Mouse (Mus musculus): Measurements from ENCODE around the gene Wdr59. TPM values are rescaled to one million over a fixed set of nuclear protein-coding genes. Genes with fewer than 3 reads are reported as not detected.

The Wdr59 gene
- polyA plus RNA-seq, 1 experiment from 2014 or later, result 16.4 TPM

DNA sequence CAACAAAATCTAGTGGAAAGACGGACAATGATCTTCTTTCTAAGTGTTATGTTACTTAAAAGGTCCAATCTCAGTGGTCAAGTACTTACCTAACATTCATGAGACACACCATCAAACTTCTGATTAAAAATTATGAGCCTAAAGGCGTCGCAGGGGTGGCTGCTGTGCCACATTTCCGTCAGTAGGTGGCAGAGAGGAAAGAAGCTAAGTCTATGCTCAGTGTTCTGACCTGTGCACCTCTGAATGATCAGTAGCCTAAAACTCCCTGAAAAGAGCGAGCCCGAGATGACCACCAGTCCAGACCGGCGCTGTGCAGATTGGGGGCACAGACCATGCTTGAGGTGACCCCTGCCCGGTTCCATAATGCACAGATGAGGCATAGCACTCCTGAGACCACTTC is 103.3 kb downstream of the Wdr59 start:
- DNase-seq (ENCODE audit: low read depth, low spot score) (no peak), ATAC-seq (no peak)
- in situ Hi-C loops (cut with MboI; ENCODE audit: low pct_unique_long_range_greater_than_20kb), result no loop called here

GRCm38 (mm10) chr8:111417222-111417621 is 104.7 kb downstream of the Wdr59 start:
- POLR2A ChIA-PET, result no interaction called here
- in situ Hi-C loops (cut with MboI; ENCODE audit: low pct_unique_long_range_greater_than_20kb), result no loop called here
- no peak for ATAC-seq
- CTCF ChIA-PET, result interaction anchor here (0.9 to 3.0 kb wide), 4 partner anchors 12 to 53 kb away, joined by 3 to 15 read pairs (median 6); no protein-coding TSS in a partner anchor
- no peak for DNase-seq (ENCODE audit: low read depth, low spot score)
- peaks cover 12% of the 10 kb centered on the region for H3K27me3 ChIP-seq
- TF ChIP-seq CTCF (IDR thresholded peaks at IDR 0.05), result no peak

More for the DNA sequence above, 103.3 kb downstream of the Wdr59 start:
- peak; percentile 92 for TF ChIP-seq CTCF (IDR thresholded peaks at IDR 0.05)
- H3K27me3 ChIP-seq, result peaks cover 6% of the 10 kb centered on the region
- POLR2A ChIA-PET, result interaction anchor here (0.6 kb wide), 1 partner anchor 21 kb away, joined by 3 read pairs; no protein-coding TSS in a partner anchor
- CTCF ChIA-PET, result interaction anchor here (1.9 to 3.0 kb wide), 4 partner anchors 10 to 76 kb away, joined by 7 to 15 read pairs (median 8); no protein-coding TSS in a partner anchor

DNA sequence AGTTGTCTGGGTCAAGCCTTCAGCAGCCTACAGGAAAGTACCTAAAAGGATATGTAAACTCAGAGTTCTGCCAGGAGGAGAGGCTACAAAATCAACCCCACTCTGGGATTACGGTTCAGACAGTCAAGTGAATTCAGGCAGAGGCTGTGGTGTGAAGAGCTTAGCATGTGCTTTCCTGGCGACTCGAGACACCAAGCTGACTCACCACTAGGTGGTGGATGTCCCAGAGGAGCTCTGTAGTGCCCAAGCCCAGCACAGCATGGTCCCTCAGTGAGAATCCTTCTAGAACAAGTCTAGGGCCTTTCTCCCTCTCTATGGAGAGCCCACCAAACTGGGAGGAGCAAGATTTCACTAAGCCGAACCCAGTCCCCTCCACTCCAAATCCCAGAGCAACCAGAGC is 118.5 kb downstream of the Wdr59 start:
- in situ Hi-C loops (cut with MboI; ENCODE audit: low pct_unique_long_range_greater_than_20kb), result no loop called here
- CTCF ChIA-PET, result interaction anchor here (1.1 to 1.3 kb wide), 4 partner anchors 10 to 17 kb away, joined by 3 to 4 read pairs (median 3); partner anchors contain the start of gene Fa2h
- POLR2A ChIA-PET, result no interaction called here
- ATAC-seq (no peak), DNase-seq (ENCODE audit: low read depth, low spot score) (no peak)
- H3K27me3 ChIP-seq, result peaks cover under 1% of the 10 kb centered on the region
- peak; percentile 43 for TF ChIP-seq CTCF (IDR thresholded peaks at IDR 0.05)

Other genes with a start within 250 kb of the Wdr59 start
- gene Rfwd3, start 221.9 kb downstream of the Wdr59 start, polyA plus RNA-seq (2021), result 39.5 TPM
- 13.9 TPM for gene Mlkl, start 183.9 kb downstream of the Wdr59 start, polyA plus RNA-seq (2021)
- gene Fa2h, start 128.3 kb downstream of the Wdr59 start, polyA plus RNA-seq (2021), result 1.7 TPM
- 55.3 TPM for gene Znrf1, start 14.0 kb upstream of the Wdr59 start, polyA plus RNA-seq (2021)
- gene Ldhd, start 108.3 kb upstream of the Wdr59 start, polyA plus RNA-seq (2021), result 12.8 TPM
- gene Zfp1, start 121.3 kb upstream of the Wdr59 start, polyA plus RNA-seq (2021), result 23.9 TPM
- not detected for gene Ctrb1, start 168.9 kb upstream of the Wdr59 start, polyA plus RNA-seq (2021)
- gene Bcar1, start 221.7 kb upstream of the Wdr59 start, polyA plus RNA-seq (2021), result 156 TPM

Measured in Patski (cell line).